Mouse (Mus musculus) fat pad, adult 2 months (tissue): Measurements from ENCODE around the gene Selenov.

Source experiments
- DNase-seq: peaks from one replicate; pipeline ENCODE4 v3.0.0-alpha.2; 2011; ENCODE audit warnings: low read depth, low spot score; ENCODE audit errors: extremely low read depth

Selenov gene

DNA sequence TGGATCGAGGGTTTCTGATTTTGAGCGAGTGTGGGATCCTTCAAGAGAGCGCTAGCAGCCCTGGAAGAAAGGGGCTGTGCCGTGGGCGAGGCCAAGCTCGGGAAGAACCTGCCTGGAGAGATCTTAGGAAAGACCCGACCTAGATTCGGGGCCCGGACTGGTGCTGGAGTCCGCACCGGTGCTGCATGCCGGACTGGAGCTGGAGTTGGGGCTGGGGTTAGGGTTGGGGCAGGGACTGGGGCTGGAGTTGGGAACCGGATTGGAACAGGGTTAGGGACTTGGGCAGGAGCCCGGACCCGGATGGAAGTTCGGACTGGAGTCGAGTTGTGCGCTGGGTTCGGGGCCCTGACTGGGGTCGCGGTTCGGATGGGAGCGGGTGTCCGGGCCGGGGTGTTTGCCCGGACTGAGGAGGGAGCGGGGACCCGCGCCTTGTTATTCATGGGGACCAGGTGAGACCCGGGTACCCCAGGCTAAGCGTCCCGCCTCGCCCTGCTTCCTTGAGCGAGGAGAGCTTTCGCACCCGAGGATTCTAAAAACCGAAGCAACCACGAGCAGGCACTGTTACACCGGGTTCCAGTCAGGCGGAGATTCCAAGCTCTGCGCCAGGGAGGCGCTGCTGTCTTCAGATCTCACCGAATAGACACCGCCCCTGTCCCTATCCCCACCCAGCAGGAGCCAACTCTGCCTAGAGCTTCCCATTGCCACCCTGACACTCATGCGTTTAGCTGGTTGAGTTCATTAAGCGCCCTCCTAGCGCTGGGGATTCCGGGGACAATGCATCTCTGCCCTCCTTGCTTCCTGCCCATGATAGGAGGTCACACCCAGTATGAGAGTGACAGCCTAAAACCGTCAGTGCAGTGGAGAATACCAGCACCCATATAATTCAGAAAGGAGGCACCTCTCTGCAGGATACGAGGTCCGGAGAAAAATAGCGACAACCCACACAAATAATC lies at the start of gene Selenov:
TSS of gene Selenov (minus strand) at position 549 of the 953 bp plus-strand sequence.
- DNase-seq = no peak

DNA sequence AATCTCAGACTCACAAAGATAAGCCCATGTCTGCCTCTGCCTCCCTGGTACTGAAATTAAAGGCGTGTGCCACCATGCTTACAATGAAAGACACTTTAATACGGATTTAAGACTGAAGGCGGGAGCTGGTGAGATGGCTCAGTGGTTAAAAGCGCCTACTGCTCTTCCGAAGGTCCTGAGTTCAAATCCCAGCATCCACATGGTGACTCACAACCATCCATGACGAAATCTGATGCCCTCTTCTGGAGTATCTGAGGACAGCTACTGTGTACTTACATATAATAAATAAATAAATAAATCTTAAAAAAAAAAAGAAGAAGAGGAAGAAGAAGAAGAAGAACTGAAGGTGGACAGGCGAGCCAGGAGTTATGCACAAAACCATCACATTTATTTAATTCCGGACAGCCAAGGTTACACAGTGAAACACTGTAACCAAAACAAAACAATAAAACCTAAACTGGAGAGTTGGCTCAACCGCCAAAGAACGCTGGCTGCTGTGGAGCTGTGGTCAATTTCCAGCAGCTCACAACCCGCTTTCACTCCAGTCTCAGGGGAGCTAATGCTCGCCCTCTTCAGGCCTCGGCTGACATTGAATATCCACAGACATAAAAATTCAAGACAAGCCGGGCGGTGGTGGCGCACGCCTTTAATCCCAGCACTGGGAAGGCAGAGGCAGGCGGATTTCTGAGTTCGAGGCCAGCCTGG lies 48.4 kb upstream of the Selenov start:
- no peak for DNase-seq

DNA sequence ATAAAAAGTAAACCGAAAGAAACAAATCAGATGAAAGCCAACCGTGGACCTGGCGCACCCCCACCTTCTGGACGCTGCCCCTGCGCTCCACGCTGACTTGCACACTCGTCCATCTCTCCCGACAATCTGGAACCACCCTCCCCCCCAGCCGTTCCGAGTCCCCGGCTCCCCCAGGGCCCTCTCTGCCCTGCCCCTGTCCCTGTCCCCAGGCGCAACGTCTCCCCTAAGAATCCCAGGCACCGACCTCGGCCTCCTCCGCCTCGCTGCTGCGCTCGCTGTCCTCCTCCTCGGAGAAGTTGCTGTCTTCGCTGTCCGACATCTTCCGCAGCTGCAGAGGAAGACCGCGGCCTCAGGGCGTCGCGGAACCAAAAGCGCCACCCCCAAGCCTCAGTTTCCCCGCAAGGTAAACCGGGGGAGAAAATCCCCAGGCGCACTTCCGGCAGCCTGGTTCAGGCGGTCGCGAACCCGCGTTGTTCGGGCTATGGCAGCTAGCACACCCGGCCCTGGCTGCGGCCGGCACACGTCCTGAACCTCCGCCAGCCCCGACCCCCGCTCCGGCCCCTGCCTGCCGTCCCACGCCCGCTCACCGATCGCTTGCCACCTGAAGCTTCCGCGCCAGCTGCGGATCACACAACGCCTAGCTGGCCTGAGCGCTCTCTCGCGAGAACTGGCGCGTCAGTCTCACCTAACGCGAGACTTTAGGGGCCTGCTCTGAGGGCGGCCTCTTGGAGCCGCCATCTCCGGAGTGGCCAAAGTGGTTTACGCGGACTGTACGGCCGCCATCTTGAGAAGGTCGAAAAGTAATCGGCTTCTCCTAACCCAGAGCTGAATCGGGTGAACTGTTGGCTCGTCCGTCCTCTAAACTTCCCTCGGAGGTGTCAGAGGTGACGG lies 47.4 kb upstream of the Selenov start, which contains the start of gene Supt5:
TSS of gene Supt5 (minus strand) at position 639 of the 891 bp plus-strand sequence.
- peak; percentile 78 for DNase-seq

DNA sequence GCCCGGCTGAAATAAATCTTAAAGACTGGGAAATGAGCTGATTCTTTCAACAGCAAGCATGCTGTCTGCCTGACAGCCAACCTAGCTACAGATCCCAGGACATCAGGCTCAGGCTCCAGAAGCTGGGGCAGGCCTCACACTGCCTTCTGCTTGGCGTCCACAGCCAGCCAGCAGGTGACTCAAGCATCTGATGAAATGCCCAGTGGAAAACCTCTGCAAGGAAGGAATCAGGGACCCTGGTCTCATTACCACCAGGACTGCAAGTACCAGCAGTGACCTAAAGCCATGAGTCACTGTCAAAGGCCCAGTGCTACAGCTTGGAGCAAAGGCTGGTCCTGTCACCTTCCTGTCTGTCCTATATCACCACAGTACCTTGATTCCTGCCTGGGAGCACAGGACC lies 44.5 kb upstream of the Selenov start:
- DNase-seq = no peak

DNA sequence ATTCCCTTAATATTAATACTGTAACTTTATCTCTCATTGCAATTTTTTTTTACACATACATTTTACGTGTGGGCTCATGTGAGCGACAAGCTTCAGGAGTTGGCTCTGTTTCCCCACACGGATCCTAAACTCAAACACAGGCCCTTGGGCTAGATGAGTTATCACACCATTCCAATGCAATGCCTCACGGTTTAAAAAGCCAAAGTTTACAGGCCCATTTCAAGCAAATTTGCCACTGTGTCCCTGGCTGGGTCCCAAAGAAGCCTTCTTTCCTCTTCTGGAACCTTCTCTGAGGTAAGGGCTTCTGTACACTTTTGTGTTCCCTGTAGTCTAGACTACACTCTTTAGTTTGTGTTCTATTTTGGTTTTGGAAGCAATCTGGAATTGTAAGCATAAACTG lies 43.5 kb upstream of the Selenov start:
- no peak for DNase-seq

DNA sequence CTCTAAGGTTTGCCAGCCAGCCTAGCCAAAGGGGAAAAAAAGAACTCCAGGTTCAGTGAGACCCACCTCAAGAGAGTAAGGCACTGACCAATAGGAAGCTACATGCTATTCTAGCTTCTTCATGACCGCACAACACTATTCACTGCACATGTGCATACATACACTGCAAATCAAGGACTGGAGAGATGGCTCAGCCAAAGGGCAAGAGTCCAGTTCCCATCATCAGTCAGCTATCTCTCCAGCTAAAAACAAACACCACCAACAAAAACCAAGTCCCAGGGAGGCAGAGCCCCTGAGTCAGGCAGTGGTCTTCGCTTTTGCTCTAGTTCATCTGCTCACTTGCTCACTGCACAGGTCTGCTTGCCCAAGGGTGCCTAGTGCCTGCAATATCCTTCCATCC lies 37.3 kb upstream of the Selenov start:
- no peak for DNase-seq

DNA sequence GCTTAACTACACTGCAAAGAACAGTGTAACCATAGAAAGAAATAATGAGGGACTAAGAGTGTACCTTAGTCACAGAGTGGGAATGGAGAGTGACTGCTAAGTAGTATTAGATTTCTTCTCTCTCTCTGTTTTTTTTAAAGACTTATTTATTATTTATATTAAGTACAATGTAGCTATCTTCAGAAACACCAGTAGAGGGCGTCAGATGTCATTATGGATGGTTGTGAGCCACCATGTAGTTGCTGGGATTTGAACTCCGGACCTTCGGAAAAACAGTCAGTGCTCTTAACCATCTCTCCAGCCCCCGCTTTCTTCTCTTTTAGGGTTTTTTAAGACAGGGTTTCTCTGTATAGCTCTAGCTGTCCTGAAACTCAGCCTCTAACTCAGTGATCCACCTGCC lies 35.5 kb upstream of the Selenov start:
- no peak for DNase-seq

DNA sequence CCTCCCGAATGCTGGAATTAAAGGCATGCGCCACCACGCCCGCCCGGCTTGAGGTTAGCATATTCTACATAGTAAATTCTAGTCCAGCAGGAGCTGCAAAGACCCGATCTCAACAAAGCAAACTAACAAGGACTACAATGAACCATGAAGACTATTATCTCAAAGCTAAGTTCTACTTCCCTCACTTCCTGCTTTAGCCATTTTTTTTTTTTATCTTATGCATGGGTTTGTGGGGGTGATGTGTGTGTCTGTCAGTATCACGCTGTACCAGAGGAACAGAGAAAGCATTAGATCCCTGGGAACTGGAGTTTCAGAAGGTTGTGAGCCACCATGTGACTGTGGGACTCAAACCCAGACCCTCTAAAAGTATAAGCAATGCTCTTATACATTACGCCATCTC lies 34.3 kb upstream of the Selenov start:
- no peak for DNase-seq

DNA sequence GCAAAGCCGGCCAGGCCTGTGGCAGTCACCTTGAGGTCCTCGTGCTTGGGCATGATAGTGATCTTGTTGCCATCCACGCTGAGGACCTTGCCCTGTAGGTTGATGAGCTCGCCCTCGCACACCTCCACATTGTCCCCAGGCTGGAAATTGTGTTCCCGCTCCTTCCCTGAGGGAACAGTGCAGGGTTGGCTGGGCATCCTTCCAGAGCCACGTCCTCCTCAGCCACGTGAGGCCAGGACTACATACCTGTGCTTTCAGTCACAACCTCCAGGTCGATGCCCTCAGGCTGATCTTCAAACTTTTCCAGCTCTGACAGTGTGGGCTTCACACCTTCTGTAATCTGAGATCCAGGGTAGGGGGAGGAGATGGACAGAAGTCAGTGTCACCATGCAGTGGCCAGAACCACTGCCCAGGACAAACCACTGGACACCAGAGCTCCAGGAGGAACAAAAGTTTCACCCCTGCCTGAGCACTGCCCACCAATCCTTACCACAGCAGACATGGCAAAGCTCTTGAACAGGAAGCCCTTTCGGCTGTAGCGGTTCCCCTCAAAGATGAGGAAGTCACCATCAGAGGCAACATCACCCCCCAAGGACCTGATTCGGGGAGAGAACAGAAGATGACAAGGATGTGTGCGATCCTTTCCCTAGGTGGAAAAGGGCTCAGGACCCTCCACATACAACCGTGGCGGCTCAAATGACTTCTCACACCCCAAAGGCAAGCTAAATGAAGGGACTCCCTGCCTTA lies 31.2 kb upstream of the Selenov start:
- DNase-seq = no peak

DNA sequence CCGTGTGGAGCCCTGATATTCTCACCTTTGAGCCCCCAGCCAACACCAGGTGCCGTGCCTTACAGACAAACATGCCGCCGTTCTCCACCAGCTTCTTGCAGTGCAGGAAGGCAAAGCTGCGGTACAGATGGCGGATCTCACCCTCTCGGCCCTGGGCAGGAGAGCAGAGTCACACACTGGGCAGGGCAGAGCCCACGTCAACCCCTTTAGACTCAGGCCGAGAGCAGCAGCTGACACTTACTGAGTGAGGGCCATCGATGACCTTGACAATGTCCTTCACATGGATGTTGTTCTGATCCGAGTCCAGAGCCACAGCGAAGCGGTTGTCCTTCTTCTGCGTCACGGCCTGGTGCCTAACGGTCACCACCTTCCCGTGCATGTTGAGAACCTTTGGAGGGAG lies 27.7 kb upstream of the Selenov start:
- no peak for DNase-seq

DNA sequence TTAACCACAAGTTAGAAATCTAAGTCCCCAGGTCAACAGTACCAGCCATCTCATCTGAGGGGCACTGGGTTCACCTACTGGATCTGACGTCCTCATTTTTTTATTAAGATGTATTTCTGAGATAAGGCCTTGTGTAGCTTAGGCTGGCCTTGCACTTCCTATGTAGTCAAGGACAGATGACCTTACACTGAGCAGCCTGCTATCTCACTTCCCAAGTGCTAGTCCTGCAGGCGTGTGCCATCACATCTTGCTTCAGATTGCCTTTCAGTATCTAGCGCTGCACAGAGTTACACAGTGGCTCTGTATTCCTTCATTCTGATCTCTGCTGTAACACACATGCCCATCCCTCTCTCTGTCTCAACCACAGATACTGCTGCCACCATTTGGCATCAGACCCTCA lies 27.1 kb upstream of the Selenov start:
- no peak for DNase-seq

DNA sequence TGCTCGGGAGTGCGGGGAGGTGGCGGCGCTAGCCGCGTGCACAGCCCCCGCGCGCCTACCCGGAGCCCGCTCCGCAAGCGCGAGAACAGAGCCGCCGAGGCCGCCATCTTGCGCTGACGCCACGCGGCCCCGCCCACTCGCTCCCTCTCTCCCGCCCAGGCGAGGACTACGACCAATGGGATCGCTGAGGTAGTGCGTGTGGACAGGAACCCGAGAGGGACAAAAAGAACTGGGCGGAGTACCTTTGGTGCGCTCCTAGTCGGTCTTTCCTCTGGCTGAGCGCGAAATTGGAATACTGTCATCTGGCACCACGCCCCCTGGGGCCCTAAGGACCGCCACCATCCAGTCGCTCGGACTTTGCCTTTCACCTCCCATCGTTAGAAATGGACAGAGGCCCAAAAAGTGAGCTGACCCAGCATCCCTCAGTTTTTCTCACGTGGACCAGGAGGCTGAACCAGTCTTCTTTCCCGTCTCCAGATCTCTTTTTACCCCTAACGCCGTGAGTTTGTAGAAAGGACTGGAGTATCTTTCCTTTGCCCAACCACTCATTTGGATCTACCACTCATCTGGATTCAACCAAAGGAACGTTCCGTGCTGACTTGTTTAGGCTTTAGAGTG lies 21.0 kb upstream of the Selenov start, which contains the start of gene Timm50:
TSS of gene Timm50 (minus strand) at position 147 of the 618 bp plus-strand sequence.
- peak; percentile 59 for DNase-seq

DNA sequence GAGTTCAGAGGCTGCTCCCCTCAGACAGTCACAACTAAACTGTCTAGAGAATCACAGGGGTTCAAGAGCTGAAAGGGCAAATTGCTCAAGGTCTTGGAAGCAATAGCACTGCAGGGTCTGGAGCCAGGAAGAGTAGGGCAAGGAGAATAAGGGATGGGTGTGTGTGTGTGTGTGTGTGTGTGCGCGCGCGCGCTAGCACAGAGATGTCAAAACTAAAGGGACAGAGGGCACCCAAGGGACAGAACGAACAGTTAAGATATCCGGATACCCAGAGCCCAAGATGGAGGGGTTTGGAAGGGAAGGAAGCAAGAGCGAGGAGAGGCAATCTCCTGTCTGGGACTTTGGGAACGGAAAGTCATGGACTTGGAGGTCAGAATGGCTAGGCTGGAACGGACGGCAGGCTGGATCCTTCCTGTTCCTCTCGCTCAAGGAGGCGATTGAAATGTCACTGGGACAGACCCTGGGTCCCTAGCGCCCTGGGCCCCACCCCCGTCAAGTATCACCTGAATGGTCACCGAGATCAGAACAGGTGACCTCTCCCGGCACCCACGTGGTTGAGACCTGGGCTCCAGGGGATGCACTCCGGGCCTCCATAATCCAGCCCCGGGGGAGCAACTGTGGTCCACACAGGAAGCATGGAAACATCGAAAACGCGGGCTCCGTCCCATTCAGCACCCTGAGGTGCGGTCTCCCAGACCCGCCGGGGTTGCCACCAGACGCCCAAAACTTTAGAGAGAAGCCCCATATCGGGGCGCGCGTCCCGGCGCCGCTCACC lies 20.4 kb upstream of the Selenov start:
- DNase-seq = no peak

DNA sequence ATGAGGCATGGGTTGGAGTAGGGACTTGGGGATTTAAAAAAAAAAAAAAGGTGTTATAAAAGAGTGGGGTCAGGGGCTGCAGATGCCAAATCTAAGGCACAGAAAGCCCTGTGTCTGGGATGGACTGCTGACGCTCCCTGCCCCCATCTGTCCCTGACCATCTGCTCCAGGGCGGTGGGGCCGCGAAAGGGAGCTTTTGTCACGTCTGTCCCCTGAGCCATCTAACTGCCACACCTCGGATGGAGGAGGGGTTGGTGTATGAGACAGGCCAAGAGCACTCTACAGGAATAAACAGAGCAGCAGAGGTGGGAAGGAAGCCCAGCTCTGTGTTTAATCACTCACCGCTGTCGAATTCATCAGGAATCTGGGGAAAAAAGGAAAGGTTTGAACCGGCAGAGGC lies 18.8 kb upstream of the Selenov start:
- DNase-seq = no peak

DNA sequence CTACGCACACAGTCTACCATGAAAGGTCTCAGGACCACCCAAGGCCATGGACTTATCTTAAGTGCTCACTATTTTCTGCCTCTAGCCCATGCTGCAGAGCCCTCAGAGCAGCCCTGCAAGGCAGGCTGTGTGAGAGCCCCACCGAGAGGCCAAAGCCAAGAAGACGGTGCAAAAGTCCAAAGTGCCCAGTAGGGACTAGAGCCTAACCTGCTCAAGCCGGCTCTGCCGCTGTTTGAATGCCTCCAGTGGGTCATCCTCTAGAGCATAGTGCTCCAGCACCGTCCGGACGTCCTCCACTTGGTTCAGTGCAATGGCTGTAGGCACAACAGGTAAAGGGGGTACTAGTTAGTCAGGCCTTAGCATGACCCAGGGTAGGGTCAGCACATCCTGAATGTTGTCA lies 15.2 kb upstream of the Selenov start:
- DNase-seq = no peak

DNA sequence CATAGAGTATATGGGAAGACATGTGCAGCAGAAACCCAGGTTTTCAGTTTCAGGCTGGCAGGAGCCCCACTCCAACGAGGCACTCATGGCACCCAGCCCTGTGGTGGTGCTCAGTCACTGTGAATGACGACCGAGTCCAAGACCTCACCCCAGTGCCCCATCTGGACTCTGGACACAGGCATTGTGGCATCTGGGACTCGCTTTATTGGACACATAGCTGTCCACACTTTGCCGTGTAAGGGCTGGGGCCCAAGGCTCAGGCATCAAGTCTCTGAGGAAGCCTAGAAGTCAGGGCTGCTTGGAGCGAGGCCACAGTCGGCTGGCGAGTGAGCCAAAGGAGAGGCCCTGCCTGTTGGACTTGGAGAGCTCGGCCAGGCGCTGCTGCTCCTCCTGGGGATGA lies 14.7 kb upstream of the Selenov start:
- DNase-seq = no peak

DNA sequence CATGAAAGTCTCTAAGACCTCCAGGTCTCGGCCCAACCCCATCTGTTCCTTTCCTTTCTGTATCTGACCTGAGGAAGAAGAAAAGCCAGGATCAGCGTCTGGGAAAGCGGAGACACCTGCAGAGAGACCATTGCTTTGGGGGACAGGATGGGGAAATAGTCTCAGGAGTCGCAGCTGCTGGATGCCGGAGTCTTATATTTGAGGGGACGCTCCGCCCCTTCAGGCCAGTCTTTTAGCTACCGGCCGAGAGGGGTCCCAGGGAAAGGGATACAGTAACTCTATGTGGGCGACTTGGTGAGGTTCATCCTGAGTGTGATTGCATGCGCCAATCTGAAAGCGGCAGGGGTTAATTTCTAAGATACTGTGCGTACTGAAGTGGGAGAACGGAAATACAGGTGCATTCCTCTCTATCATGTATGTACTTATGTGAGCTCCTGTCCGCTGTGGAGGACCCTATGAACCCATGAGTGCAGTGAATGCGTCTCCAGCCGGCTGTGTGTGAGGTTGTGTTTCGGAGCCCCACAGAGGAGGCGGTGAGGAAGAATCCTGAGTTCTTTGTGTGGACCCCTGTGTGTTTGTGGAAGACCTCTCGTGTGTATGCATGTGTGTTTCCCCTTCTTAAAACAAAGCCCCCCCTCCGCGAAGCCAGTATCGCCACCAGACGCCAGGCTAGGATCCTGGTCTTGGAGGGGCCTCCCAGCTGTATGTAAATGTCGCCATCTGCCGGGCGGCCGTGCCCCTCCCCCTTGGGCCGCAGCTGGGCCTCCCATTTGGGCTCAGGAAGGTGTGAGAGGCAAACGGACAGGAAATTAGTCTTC lies 10.8 kb upstream of the Selenov start, which contains the start of gene Dll3:
TSS of gene Dll3 (minus strand) at position 623 of the 818 bp plus-strand sequence.
- DNase-seq = no peak
